ENCODE assay signal across 26 mouse cellular contexts in genomic region chr3:139083778-139084539, GRCm38 (mm10). TPM values are rescaled to one million over a fixed set of nuclear protein-coding genes. Genes with fewer than 3 reads are reported as not detected.
A peak's percentile ranks its signal among the peaks of the same experiment; 100 is the strongest.
DNase-seq lines count a peak whose midpoint lies in the region; ATAC-seq and TF ChIP-seq lines count a peak whose summit lies in the region.
"Had no signal": no experiment of that assay in that cellular context is flagged by ENCODE, and none has a peak within 500 bp of the region (broad histone marks: within the 10 kb centered on the region; RNA-seq: fewer than 3 reads in every experiment).

No protein-coding gene starts in this region.

- no peak overlapping the region for H3K9ac ChIP-seq in intestine, embryonic 14.5 days (ENCODE audit: low read length)
- H3K9ac ChIP-seq in intestine, postnatal 0 days (ENCODE audit: low read depth, low read length), result no peak overlapping the region
- H3K9ac ChIP-seq in MEL (ENCODE audit: control insufficient read depth, low read depth, low read length, poor library complexity, severe bottlenecking), result peak overlapping the region; percentile 11; the same call in 1 of the 2 replicates
- no peak overlapping the region for H3K9ac ChIP-seq in intestine, embryonic 16.5 days (ENCODE audit: low read depth, low read length)
- H3K9ac ChIP-seq: embryonic facial prominence, embryonic 13.5 days; embryonic facial prominence, embryonic 15.5 days; forebrain, embryonic 13.5 days; forebrain, embryonic 15.5 days; forebrain, postnatal 0 days had no signal

- WGBS in intestine, embryonic 14.5 days, result 67% methylated on average over 5 of the region's 5 CpGs
- WGBS in intestine, postnatal 0 days, result 37% methylated on average over 5 of the region's 5 CpGs
- 58% methylated on average over 5 of the region's 5 CpGs for WGBS in intestine, embryonic 16.5 days

- no peaks in the 10 kb centered on the region for H3K36me3 ChIP-seq in intestine, embryonic 14.5 days (ENCODE audit: control insufficient read depth, insufficient read depth, low read length)
- H3K36me3 ChIP-seq in intestine, postnatal 0 days (ENCODE audit: control insufficient read depth, insufficient read depth), result no peaks in the 10 kb centered on the region
- peaks cover 0 to 10% of the 10 kb centered on the region in 2 experiments; a peak in 2 of 4 replicates for H3K36me3 ChIP-seq in MEL (ENCODE audit: control insufficient read depth in 1 of 2, insufficient read depth in 2 of 2, low read length in 2 of 2)
- H3K36me3 ChIP-seq in intestine, embryonic 16.5 days (ENCODE audit: control insufficient read depth, insufficient read depth, low read length), result no peaks in the 10 kb centered on the region
- H3K36me3 ChIP-seq: embryonic facial prominence, embryonic 13.5 days; embryonic facial prominence, embryonic 15.5 days; forebrain, embryonic 10.5 days; forebrain, embryonic 15.5 days; G1E had no signal

- peak; percentile 41 to 54 for TF ChIP-seq EP300 in MEL (IDR thresholded peaks at IDR 0.05; ENCODE audit: low read depth in 1 of 2, low read length in 2 of 2)

- H3K4me1 ChIP-seq in intestine, embryonic 14.5 days (replicated peaks; ENCODE audit: control insufficient read depth, insufficient read depth, low read length), result no peaks in the 10 kb centered on the region
- H3K4me1 ChIP-seq in intestine, postnatal 0 days (replicated peaks; ENCODE audit: control insufficient read depth, insufficient read depth, low read length), result no peaks in the 10 kb centered on the region
- peaks cover 4 to 5% of the 10 kb centered on the region in 2 experiments; a peak in 3 of 4 replicates for H3K4me1 ChIP-seq in MEL (ENCODE audit: control insufficient read depth in 1 of 2, insufficient read depth in 2 of 2, low read length in 2 of 2)
- no peaks in the 10 kb centered on the region for H3K4me1 ChIP-seq in intestine, embryonic 16.5 days (ENCODE audit: control insufficient read depth, insufficient read depth, low read length)
- H3K4me1 ChIP-seq: embryonic facial prominence, embryonic 13.5 days; embryonic facial prominence, embryonic 15.5 days; forebrain, embryonic 10.5 days; forebrain, embryonic 13.5 days; forebrain, embryonic 15.5 days had no signal

- H3K9me3 ChIP-seq in intestine, embryonic 14.5 days (ENCODE audit: control insufficient read depth, low read length), result no peaks in the 10 kb centered on the region
- no peaks in the 10 kb centered on the region for H3K9me3 ChIP-seq in intestine, postnatal 0 days (ENCODE audit: control insufficient read depth)
- H3K9me3 ChIP-seq in MEL (replicated peaks; ENCODE audit: insufficient read depth, low read length), result no peaks in the 10 kb centered on the region
- H3K9me3 ChIP-seq in intestine, embryonic 16.5 days (ENCODE audit: control insufficient read depth, low read length), result peaks cover 3% of the 10 kb centered on the region; the same call in 1 of the 2 replicates
- H3K9me3 ChIP-seq: G1E had no signal

- H3K4me3 ChIP-seq in intestine, embryonic 14.5 days (ENCODE audit: low read depth, low read length), result no peak overlapping the region
- no peak overlapping the region for H3K4me3 ChIP-seq in intestine, postnatal 0 days (ENCODE audit: low read depth, low read length)
- H3K4me3 ChIP-seq in MEL (ENCODE audit: control insufficient read depth in 1 of 2, insufficient read depth in 1 of 2, low read depth in 2 of 2, low read length in 2 of 2), result peak overlapping the region; percentile 16 to 36; a peak in 3 of 4 replicates
- no peak overlapping the region for H3K4me3 ChIP-seq in intestine, embryonic 16.5 days (ENCODE audit: low read length)
- H3K4me3 ChIP-seq: embryonic facial prominence, embryonic 13.5 days; embryonic facial prominence, embryonic 15.5 days; erythroblast, embryonic 14.5 days; forebrain, embryonic 10.5 days; forebrain, embryonic 13.5 days; forebrain, embryonic 15.5 days had no signal

- no peak for DNase-seq in intestine, embryonic 14.5 days (ENCODE audit: low spot score)
- DNase-seq in MEL (ENCODE audit: low read depth, low spot score), result peak; percentile 61
- DNase-seq in urinary bladder, postnatal 4 days (ENCODE audit: low spot score in 2 of 2), result no peak
- DNase-seq: adrenal gland, adult 2 months; adrenal gland, postnatal 10 days; adrenal gland, postnatal 25 days; B cell, adult 2 months; cerebellum, adult 11 months; cerebellum, adult 18-20 months; cerebellum, adult 8-10 months; cerebellum, adult 9-11 months; cerebellum, postnatal 14 days; cerebellum, postnatal 36 days; embryo, embryonic 11 days; forebrain, postnatal 0 days had no signal

- TF ChIP-seq RAD21 in MEL (IDR thresholded peaks at IDR 0.05; ENCODE audit: low read depth, low read length), result no peak

- no peak for TF ChIP-seq POLR2A in MEL (IDR thresholded peaks at IDR 0.05; ENCODE audit: control insufficient read depth in 1 of 2, insufficient read depth in 1 of 2, low read depth in 1 of 2, low read length in 2 of 2, poor library complexity in 1 of 2)

- H3K27ac ChIP-seq in intestine, embryonic 14.5 days (ENCODE audit: low read depth), result no peak overlapping the region
- no peak overlapping the region for H3K27ac ChIP-seq in intestine, postnatal 0 days (ENCODE audit: low read depth, low read length)
- 0 out of 2 replicates have a peak overlapping the region, but pooled peaks have one; percentile 2 for H3K27ac ChIP-seq in MEL (ENCODE audit: control insufficient read depth, low read depth, low read length)
- no peak overlapping the region for H3K27ac ChIP-seq in intestine, embryonic 16.5 days (ENCODE audit: low read length)
- H3K27ac ChIP-seq: embryonic facial prominence, embryonic 13.5 days; embryonic facial prominence, embryonic 15.5 days; forebrain, embryonic 10.5 days; forebrain, embryonic 13.5 days; forebrain, embryonic 15.5 days had no signal

- no peak for TF ChIP-seq CTCF in intestine, postnatal 0 days (IDR thresholded peaks at IDR 0.05; ENCODE audit: low read depth)
- no peak for TF ChIP-seq CTCF in MEL (IDR thresholded peaks at IDR 0.05 in 2 of 3, conservative IDR thresholded peaks at IDR 0.05 in 1 of 3; ENCODE audit: control insufficient read depth in 1 of 3, insufficient read depth in 1 of 3, low read depth in 2 of 3, low read length in 3 of 3, poor library complexity in 1 of 3, severe bottlenecking in 1 of 3)

- ATAC-seq in intestine, embryonic 14.5 days (replicated peaks; ENCODE audit: low FRiP score, low TSS enrichment, low read depth), result peak; percentile 63
- ATAC-seq in intestine, postnatal 0 days, result no peak
- ATAC-seq in intestine, embryonic 16.5 days, result peak; percentile 81
- ATAC-seq: CD4-positive, CD25-positive, alpha-beta regulatory T cell, adult 4 months; forebrain, embryonic 13.5 days; forebrain, embryonic 15.5 days; forebrain, postnatal 0 days had no signal

- no peaks in the 10 kb centered on the region for H3K79me2 ChIP-seq in MEL (ENCODE audit: control insufficient read depth, insufficient read depth, low read length, poor library complexity)

- no peaks in the 10 kb centered on the region for H3K27me3 ChIP-seq in intestine, embryonic 14.5 days (replicated peaks; ENCODE audit: control insufficient read depth, insufficient read depth, low read length)
- H3K27me3 ChIP-seq in intestine, postnatal 0 days (replicated peaks; ENCODE audit: control insufficient read depth, insufficient read depth, low read length), result 0 out of 2 replicates have a peak, but pooled peaks cover 3% of the 10 kb centered on the region
- no peaks in the 10 kb centered on the region for H3K27me3 ChIP-seq in MEL (ENCODE audit: control insufficient read depth in 1 of 2, insufficient read depth in 2 of 2, low read length in 2 of 2)
- H3K27me3 ChIP-seq in intestine, embryonic 16.5 days (replicated peaks; ENCODE audit: control insufficient read depth, insufficient read depth, low read length), result no peaks in the 10 kb centered on the region
- H3K27me3 ChIP-seq: CH12.LX; embryonic facial prominence, embryonic 13.5 days; embryonic facial prominence, embryonic 15.5 days; forebrain, embryonic 13.5 days; forebrain, embryonic 15.5 days had no signal

- no peak overlapping the region for H3K4me2 ChIP-seq in intestine, embryonic 14.5 days (ENCODE audit: low read length)
- H3K4me2 ChIP-seq in intestine, postnatal 0 days (replicated peaks; ENCODE audit: low read depth), result no peak overlapping the region
- H3K4me2 ChIP-seq in intestine, embryonic 16.5 days (ENCODE audit: low read depth, low read length), result no peak overlapping the region
- H3K4me2 ChIP-seq: embryonic facial prominence, embryonic 13.5 days; embryonic facial prominence, embryonic 15.5 days; forebrain, embryonic 13.5 days; forebrain, embryonic 15.5 days had no signal

TF ChIP-seq in MEL, 35 proteins besides CTCF, POLR2A, EP300 and RAD21 (continues in another document):
- TF ChIP-seq MYB (IDR thresholded peaks at IDR 0.05; ENCODE audit: low read depth, low read length), result no peak
- TF ChIP-seq ELF1 (IDR thresholded peaks at IDR 0.05; ENCODE audit: low read depth, low read length), result no peak
- TF ChIP-seq TCF12 (IDR thresholded peaks at IDR 0.05; ENCODE audit: low read depth, low read length), result no peak
- TF ChIP-seq MXI1 (IDR thresholded peaks at IDR 0.05; ENCODE audit: low read depth, low read length), result peak; percentile 66; the same call in 1 of the 2 replicates
- peak; percentile 67 for TF ChIP-seq ZNF384 (IDR thresholded peaks at IDR 0.05; ENCODE audit: low read depth, low read length)
- no peak for TF ChIP-seq MAZ (IDR thresholded peaks at IDR 0.05; ENCODE audit: low read depth, low read length)
- no peak for TF ChIP-seq ZKSCAN1 (IDR thresholded peaks at IDR 0.05; ENCODE audit: low read depth, low read length)
- 0 out of 2 replicates have a peak, but pooled peaks have one; percentile 19 for TF ChIP-seq MAX (IDR thresholded peaks at IDR 0.05; ENCODE audit: low read length)
- TF ChIP-seq GATA1 (IDR thresholded peaks at IDR 0.05; ENCODE audit: low read depth, low read length), result peak; percentile 38
- TF ChIP-seq ETS1 (IDR thresholded peaks at IDR 0.05; ENCODE audit: low read depth, low read length), result peak; percentile 36; the same call in 1 of the 2 replicates
- no peak for TF ChIP-seq RCOR1 (IDR thresholded peaks at IDR 0.05; ENCODE audit: low read depth, low read length)
- peak; percentile 22; the same call in 1 of the 2 replicates for TF ChIP-seq CHD2 (IDR thresholded peaks at IDR 0.05; ENCODE audit: low read length)
- no peak for TF ChIP-seq MEF2A (IDR thresholded peaks at IDR 0.05; ENCODE audit: extremely low read depth, insufficient replicate concordance, low read depth, low read length, poor library complexity, severe bottlenecking)
- TF ChIP-seq SIN3A (IDR thresholded peaks at IDR 0.05; ENCODE audit: low read length), result no peak; the same call in 1 of the 2 replicates
- TF ChIP-seq MYC (IDR thresholded peaks at IDR 0.05; ENCODE audit: low read depth, low read length), result peak; percentile 40; the same call in 1 of the 2 replicates

RNA-seq across cellular contexts. Expression of gene Rap1gds1, which starts 9.0 kb away (rescaled TPM):
- 61.4 and 66.6 TPM in 2 replicates for polyA plus RNA-seq in intestine, embryonic 14.5 days (2014; fragmentation: Nextera tagmentation; extraction: Ambion mirVana)
- polyA plus RNA-seq in intestine, postnatal 0 days (2015; fragmentation: Nextera tagmentation; extraction: Ambion mirVana), result 17.9 and 19.2 TPM in 2 replicates
- total RNA-seq in MEL (2012; rRNA removed), result 34.7 and 41.7 TPM in 2 replicates
- polyA plus RNA-seq in MEL (2012; ENCODE audit: insufficient read depth in 1 of 2, insufficient read length in 2 of 2, low read depth in 1 of 2, low replicate concordance in 2 of 2, missing spikeins in 1 of 2), result 10 to 100 TPM; 53.3 to 67.2 TPM
- 42.6 and 44.4 TPM in 2 replicates for polyA plus RNA-seq in intestine, embryonic 16.5 days (2015; fragmentation: Nextera tagmentation; extraction: Ambion mirVana)

Comparison
In these comparisons a context has a peak if more than half of its experiments do, and no peak if none do; other contexts are left out.
1. H3K4me3 ChIP-seq: peak in MEL (2 of 2); none in intestine, embryonic 14.5 days (single experiment), intestine, postnatal 0 days (single experiment) and intestine, embryonic 16.5 days (single experiment).